Comparison of ENCODE assay signal across 8 mouse cellular contexts in genomic region chr2:134785970-134786855, GRCm38 (mm10). TPM values are rescaled to one million over a fixed set of nuclear protein-coding genes. Genes with fewer than 3 reads are reported as not detected.
DNase-seq lines count a peak whose midpoint lies in the region; ATAC-seq and TF ChIP-seq lines count a peak whose summit lies in the region.

Gene Plcb1, plus strand, starts transcription at chr2:134786067.

- peak within 1 kb of the TSS; percentile 69 for H3K4me3 ChIP-seq in embryonic facial prominence, embryonic 12.5 days
- H3K4me3 ChIP-seq in kidney, adult 2 months (ENCODE audit: insufficient read depth, low read depth, low read length) = peak within 1 kb of the TSS; percentile 80
- peak within 1 kb of the TSS; percentile 77 for H3K4me3 ChIP-seq in midbrain, embryonic 10.5 days

- H3K4me2 ChIP-seq in embryonic facial prominence, embryonic 12.5 days (replicated peaks) = peak within 1 kb of the TSS; percentile 96

- no peaks in the 10 kb centered on the region for H3K9me3 ChIP-seq in embryonic facial prominence, embryonic 12.5 days
- no peaks in the 10 kb centered on the region for H3K9me3 ChIP-seq in midbrain, embryonic 10.5 days (replicated peaks)

- H3K4me1 ChIP-seq in embryonic facial prominence, embryonic 12.5 days = 0 out of 2 replicates have a peak, but pooled peaks cover 8% of the 10 kb centered on the region
- H3K4me1 ChIP-seq in kidney, adult 2 months (ENCODE audit: control insufficient read depth, insufficient read depth, low read length) = peaks cover 5% of the 10 kb centered on the region; the same call in 1 of the 2 replicates
- peaks cover 15% of the 10 kb centered on the region for H3K4me1 ChIP-seq in midbrain, embryonic 10.5 days

- under 1% methylated on average over 86 of the region's 88 CpGs for WGBS in embryonic facial prominence, embryonic 12.5 days
- WGBS in kidney, adult 2 months = 1% methylated on average over 88 of the region's 88 CpGs
- under 1% methylated on average over 88 of the region's 88 CpGs for WGBS in midbrain, embryonic 10.5 days

- no peaks in the 10 kb centered on the region for H3K36me3 ChIP-seq in embryonic facial prominence, embryonic 12.5 days
- H3K36me3 ChIP-seq in kidney, adult 2 months (ENCODE audit: control insufficient read depth, insufficient read depth, low read length) = no peaks in the 10 kb centered on the region
- H3K36me3 ChIP-seq in midbrain, embryonic 10.5 days = no peaks in the 10 kb centered on the region

- H3K27ac ChIP-seq in embryonic facial prominence, embryonic 12.5 days = peak within 1 kb of the TSS; percentile 46; the same call in 1 of the 2 replicates
- peak within 1 kb of the TSS; percentile 77 for H3K27ac ChIP-seq in kidney, adult 2 months (ENCODE audit: insufficient read depth, low read depth, low read length)
- H3K27ac ChIP-seq in midbrain, embryonic 10.5 days (replicated peaks) = peak within 1 kb of the TSS; percentile 87

- intact Hi-C loops in left cerebral cortex, postnatal 4 days (cut with DNase I) = loop anchor here (2.0 to 10.0 kb wide), 5 partner anchors 101 to 539 kb away; partner anchors contain the start of gene Hao1

- H3K9ac ChIP-seq in embryonic facial prominence, embryonic 12.5 days = peak within 1 kb of the TSS; percentile 75

- peak; percentile 82 for TF ChIP-seq CTCF in kidney, adult 2 months (conservative IDR thresholded peaks at IDR 0.05; ENCODE audit: insufficient read depth, insufficient read length, low read depth, low read length)

- TF ChIP-seq POLR2A in kidney, adult 2 months (IDR thresholded peaks at IDR 0.05; ENCODE audit: low read depth, low read length) = peak; percentile 50

- ATAC-seq in embryonic facial prominence, embryonic 12.5 days (ENCODE audit: insufficient number of reproducible peaks, insufficient read depth, low FRiP score, low TSS enrichment) = peak; percentile 96
- ATAC-seq in activated CD4-positive, CD25-positive, alpha-beta regulatory T cell, adult 4 months = no peak

- DNase-seq in adrenal gland, postnatal 4 days (ENCODE audit: low spot score in 2 of 2) = peak; percentile 80 to 82
- DNase-seq in heart, adult 18-20 months = peak; percentile 85 to 90
- peak; percentile 93 for DNase-seq in kidney, adult 2 months
- DNase-seq in left cerebral cortex, postnatal 4 days = peak; percentile 93
- peak; percentile 90 for DNase-seq in midbrain, embryonic 10.5 days (ENCODE audit: low spot score)
- peak; percentile 91 for DNase-seq in right cerebral cortex, postnatal 25 days

- H3K27me3 ChIP-seq in embryonic facial prominence, embryonic 12.5 days = 0 out of 2 replicates have a peak, but pooled peaks cover 7% of the 10 kb centered on the region
- no peaks in the 10 kb centered on the region for H3K27me3 ChIP-seq in kidney, adult 2 months (replicated peaks; ENCODE audit: control insufficient read depth, insufficient read depth, low read length)
- H3K27me3 ChIP-seq in midbrain, embryonic 10.5 days (ENCODE audit: low read depth, poor library complexity, severe bottlenecking) = peaks cover 32% of the 10 kb centered on the region

RNA-seq across cellular contexts. Expression of gene Plcb1, which starts in this region (rescaled TPM):
- 10 to 100 TPM; 59.9 to 62.6 TPM for total RNA-seq in adrenal gland, postnatal 4 days (2021)
- polyA plus RNA-seq in embryonic facial prominence, embryonic 12.5 days (2016; fragmentation: Nextera tagmentation; extraction: Ambion mirVana) = 16.4 and 16.5 TPM in 2 replicates
- 1 to 10 TPM; 4.2 to 5.0 TPM for total RNA-seq in heart, adult 18-20 months (2021)
- polyA plus RNA-seq in kidney, adult 2 months (2012; rRNA removed) = 4.4 and 5.0 TPM in 2 replicates
- 100 to 1,000 TPM; 109 to 115 TPM for total RNA-seq in left cerebral cortex, postnatal 4 days (2021)
- 4.8 and 6.1 TPM in 2 replicates for polyA plus RNA-seq in midbrain, embryonic 10.5 days (2016; fragmentation: Nextera tagmentation; extraction: Ambion mirVana)
- polyA plus RNA-seq in activated CD4-positive, CD25-positive, alpha-beta regulatory T cell, adult 4 months (2017; shearing (Covaris generic)) = not detected

Comparison
In these comparisons a context has a peak if more than half of its experiments do, and no peak if none do; other contexts are left out.
1. RNA of gene Plcb1 (total RNA-seq): 109 to 115 TPM in left cerebral cortex, postnatal 4 days and 59.9 to 62.6 TPM in adrenal gland, postnatal 4 days; 4.2 to 5.0 TPM in heart, adult 18-20 months; every median in the first group is over 10 times any median in the second.
2. Peak in every context shown above with its lines, with median percentiles within 50 percentile points of each other: DNase-seq, H3K27ac ChIP-seq and H3K4me3 ChIP-seq.